Mouse (Mus musculus): Measurements from ENCODE around the gene Rmi2.
"Not testable (repeated sequence)": the region's sequence is repeated elsewhere in the genome, so short reads cannot be mapped to it uniquely, and the experiment has no call there.

Gene Rmi2

DNA sequence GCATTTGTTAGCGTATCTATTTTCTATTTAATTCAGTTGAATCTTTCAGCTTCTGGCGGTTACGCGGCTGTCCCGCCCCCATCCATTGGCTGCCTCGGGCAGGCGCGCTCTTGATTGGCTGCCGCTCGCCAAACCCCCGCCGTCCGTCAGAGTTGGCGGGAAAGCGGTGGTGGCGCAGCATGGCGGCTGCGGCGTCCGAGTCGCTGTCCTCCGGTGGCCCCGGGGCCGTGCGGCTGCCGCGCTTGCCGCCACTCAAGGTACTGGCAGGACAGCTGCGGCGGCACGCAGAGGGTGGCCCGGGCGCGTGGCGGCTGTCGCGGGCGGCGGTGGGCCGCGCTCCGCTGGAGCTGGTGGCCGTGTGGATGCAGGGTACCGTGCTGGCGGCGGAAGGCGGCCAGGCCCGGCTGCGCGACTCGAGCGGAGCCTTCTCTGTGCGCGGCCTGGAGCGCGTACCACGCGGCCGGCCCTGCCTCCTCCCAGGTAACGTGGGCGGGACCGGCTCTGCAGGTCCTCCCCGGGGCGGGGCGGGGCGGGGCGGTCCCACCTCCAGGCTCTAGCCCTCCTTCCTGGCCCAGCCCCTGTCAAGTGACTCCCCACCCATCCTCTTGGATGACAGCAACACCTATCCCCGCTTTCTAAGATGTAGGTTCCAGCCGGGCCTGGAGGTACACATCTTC, at the start of gene Rmi2:
Gene Rmi2 (plus strand): TSS at position 149 of the 677 bp plus-strand sequence.
- peak; percentile 85 for DNase-seq

DNA sequence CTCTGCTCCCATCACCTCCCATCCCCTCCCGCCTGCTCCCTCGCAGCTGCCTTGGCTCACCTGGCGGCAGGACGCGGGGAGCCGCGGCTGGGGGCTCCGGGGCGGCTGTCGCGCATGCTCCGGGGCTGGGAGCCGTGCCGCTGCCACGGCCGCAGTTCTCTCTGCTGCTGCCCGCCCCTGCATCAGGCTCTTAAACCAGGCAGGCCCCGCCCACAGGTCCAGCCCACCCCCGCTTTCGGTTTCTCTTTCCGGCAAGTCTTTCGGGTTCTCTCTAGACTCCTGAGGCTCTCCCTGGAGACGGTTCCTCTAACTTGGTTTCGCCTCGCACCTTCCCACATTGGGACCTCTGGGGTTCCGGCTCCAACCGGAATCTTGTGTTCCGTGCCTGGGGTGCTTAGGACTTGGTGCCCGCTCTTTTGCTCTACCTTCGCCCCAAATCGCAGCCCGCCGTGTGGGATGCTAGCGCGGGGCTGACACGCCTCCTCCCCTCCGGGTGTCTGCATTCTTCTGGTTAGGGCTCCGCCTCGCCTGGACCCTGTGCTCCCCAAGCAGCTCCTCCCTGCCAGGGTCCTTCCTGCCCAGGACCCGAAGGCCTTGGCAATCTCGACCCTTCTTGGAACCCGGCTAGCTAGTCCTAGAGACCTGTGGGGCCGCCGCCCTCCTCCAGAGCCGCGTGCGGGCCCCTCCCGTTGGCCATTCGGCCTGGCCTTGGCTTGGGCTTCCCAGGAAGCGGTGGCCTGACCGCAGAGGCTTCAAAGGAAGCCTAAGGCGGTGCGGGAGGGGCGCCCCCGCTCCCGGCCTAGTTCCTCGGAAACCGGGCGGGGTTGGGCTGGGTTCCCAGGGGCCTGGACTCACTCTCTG, 49.3 kb upstream of the Rmi2 start, which contains the start of gene Socs1:
Gene Socs1 (minus strand): TSS at position 166 of the 861 bp plus-strand sequence.
- DNase-seq, result peak; percentile 71

DNA sequence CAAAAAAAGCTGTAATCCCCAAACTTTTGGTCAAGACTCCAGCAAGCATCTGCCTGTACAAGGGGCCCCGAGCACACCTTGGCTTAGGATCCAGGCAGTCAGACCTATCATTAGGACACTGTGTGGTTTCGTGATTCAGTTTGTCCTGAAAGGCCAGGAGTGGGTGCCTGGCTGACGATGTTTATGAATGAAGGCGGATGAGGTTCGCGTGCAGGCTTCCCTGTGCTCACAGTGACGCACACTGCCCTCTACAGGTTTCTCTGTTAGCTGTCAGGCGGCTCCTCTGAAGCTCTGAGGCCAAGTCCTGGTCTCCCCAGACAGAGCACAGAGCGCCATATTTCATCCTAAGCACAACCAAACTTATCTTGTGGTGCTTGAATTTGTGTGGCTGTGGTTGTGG, 48.6 kb upstream of the Rmi2 start:
- DNase-seq, result peak; percentile 83

DNA sequence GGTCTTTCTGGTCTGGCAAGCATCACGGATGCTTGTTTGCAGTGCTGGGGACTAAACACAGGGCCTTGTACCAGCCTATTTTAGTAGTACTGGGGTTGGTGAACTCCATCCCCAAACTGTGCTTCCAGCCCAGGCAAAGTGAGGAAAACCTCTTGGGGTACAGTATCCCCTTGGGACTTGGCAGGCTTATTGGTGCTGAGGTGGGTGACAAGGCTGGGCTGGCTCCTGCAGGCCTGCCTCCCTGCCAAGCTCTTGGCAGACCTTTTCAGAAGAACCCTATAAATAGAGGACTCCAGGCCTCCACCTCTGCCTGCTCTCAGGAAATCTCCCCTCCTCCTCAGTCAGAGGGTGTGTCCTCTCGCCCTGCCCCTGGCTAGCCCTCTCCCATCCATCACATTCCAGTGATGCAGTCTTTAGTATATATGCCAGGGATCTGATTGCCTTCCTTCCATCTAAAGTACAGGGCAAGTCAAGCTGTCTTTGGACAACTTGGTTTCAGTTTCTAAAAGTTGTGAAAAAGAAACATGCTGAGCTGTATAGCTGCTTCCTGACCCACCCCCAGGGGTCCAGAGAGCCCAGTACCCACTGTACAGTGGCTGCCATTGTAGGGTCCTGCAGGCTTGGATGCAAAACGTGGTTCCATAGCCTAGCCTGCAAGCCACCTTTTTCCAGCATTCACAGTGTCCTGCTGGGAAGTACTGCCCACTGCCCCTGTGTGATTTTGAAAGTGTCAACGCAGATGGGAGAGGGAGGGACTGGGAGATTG, 47.9 kb upstream of the Rmi2 start:
- no peak for DNase-seq

DNA sequence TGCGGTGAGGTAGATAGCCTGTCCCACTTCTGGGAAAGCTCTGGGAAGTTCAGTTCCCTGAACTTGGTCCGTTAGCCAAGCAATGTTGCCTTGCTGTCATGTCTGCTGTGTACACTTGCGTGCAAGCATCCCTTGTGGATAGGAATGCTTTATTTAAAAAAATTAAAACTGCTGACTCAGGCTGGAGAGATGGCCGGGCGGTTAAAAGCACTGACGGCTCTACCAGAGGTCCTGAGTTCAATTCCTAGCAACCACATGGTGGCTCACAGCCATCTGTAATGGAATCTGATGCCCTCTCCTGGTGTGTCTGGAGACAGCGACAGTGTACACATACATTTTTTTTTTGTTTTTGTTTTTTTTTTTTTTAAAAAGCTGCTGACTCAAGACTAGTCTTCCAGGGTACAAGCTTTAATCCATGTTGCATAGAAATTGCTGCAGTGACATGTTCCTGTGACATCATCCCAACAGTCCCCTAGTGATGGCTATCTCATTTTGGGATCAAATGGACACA, 47.3 kb upstream of the Rmi2 start:
- no peak for DNase-seq

DNA sequence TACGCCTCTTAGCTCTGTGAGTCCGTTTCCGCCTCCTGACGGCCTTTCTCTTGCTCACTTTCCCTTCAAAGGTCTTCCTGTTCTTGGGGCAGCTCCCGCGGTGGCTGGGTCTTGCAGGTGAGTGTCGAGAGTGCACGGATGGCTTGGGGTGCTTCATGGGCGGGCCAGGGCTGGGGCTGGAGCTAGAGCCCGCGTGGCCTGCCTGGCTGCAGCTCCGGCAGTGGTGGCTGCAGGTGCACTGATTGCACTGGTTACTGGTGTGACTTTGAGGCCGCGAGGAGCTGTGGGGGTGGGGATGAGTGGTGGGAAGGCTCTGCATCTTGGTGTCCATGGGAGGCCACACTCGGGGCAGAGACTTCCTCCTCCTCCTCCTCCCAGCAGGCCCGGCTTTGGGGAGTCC, 46.6 kb upstream of the Rmi2 start, which contains the start of gene Tnp2:
Gene Tnp2 (minus strand): TSS at position 390 of the 400 bp plus-strand sequence.
- DNase-seq, result no peak

DNA sequence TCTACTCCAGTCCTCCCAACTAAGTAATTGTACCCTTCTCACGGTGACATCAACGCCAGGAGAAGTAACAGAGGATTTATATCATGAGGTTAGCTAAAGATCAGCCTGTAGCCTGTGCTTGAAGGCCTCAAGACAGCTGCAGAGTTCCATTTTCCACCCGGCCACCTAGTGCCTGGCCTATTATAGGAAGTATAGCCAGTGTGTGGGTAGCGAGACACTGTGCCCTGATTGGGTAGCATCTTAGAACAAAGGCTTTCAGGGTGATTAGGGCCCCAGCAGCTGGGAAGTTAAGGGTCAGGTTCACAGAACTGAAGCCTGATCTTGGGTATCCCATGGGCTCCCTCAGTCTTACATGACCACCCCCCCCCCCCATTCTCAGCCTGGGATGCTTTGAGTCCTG, 46.0 kb upstream of the Rmi2 start:
- DNase-seq, result no peak

DNA sequence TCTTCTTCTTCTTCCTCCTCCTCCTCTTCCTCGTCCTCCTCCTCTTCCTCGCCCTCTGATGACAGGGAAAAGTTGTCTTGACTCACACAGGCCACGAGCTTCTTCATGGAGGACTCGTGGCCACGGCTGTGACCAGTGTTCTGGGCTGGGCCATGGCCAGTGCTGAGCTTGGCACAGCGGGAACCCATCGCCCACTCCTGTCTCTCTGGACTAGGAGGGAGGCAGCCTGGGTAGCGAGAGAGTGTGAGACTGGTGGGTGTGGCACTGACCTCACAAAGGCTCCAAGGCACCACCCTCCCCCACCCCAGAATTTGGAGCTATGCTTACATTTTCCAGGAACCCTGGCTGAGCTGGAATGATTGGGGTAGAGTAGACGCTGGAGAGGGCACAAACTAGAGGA, 44.2 kb upstream of the Rmi2 start, which contains the start of gene Prm3:
Gene Prm3 (minus strand): TSS at position 213 of the 400 bp plus-strand sequence.
- no peak for DNase-seq

DNA sequence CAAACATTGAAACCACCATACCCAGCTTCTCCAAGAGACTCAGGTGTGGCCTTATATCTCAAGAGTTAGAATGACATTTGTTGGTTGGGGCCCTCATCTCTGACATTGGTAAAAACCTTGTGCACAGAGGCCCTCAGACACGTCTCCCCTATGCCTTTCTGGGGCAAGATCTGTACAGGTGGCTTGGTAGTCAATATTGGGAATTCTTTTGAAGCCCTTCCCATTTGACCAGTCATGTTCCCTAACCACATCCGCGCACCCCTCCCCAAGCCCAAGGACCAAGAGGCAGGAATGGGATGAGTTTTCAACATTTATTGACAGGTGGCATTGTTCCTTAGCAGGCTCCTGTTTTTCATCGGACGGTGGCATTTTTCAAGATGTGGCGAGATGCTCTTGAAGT, 38.8 kb upstream of the Rmi2 start, which contains the start of gene Prm2:
Gene Prm2 (minus strand): TSS at position 101 of the 400 bp plus-strand sequence.
- no peak for DNase-seq

DNA sequence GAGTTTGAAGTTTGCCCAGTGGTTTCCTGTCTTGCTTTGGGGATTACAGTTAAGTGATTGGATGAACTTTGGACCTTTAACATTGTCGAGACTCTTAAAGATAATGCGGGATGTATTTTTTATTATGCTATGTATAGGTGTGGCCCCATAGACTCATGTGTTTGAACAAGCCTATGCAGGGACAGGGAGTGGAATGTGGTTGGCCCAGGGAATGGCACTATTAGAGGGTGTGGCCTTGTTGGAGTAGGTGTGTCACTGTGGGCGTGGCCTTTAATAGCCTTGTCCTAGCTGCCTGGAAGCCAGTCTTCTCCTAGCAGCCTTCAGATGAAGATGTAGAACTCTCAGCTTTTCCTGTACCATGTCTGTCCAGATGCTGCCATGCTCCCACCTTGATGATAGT, 32.4 kb upstream of the Rmi2 start:
- DNase-seq, result not testable (repeated sequence)

DNA sequence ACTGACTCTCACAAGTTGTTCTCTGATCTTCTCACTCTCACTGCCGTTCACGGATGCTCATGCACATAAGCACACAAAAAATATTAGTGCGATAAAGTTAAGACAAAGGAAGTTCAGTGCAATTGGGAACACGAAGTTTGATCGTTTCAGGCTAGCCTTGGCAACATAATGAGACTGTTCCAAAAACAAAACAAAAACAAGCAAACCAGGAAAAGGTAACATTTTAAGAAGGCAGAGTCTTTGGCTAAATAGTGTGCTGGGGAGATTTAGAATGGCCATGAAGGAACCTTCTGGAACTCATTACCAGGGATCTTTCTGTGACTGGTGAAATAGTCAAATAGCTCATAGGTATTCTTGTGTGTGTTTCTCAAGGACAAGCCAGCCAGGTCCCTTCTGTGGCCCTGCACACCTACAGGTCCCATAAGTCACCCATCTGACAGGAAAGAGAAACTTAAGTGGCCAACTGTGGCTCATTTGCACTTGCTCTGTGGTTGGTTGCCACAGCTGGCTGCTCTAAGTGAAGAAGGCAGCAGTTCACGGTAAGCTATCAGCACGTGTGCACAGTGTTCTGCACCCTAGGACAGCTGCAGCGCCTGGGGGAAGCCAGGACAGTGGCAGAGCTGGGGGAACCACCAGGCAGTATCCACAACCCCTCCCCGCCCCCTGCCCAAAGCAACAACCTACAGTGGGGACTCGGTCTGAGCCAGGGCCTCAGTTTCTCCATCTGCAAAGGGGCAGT, 28.9 kb upstream of the Rmi2 start, which contains the start of gene Prm1:
Gene Prm1 (minus strand): TSS at position 51 of the 739 bp plus-strand sequence.
- no peak for DNase-seq

DNA sequence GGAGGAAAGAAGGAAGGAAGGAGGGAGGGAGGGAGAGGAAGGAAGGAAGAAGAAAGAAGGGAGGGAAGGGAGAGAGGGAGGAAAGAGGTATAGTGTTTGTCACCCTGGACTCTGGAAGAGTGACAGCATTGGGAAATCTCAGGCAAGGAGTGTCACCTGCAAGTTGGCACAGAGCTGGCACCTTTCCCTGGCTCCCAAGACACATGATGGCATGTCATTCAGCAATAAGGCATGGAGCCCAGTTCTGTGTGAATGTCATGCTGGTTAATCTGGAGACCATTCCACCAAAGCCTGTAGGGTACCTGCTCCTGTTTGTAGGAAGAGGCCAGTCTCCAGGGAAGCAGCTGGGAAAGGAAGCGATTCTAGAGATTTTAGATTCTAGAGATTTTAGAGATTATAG, 24.5 kb upstream of the Rmi2 start:
- DNase-seq, result no peak

DNA sequence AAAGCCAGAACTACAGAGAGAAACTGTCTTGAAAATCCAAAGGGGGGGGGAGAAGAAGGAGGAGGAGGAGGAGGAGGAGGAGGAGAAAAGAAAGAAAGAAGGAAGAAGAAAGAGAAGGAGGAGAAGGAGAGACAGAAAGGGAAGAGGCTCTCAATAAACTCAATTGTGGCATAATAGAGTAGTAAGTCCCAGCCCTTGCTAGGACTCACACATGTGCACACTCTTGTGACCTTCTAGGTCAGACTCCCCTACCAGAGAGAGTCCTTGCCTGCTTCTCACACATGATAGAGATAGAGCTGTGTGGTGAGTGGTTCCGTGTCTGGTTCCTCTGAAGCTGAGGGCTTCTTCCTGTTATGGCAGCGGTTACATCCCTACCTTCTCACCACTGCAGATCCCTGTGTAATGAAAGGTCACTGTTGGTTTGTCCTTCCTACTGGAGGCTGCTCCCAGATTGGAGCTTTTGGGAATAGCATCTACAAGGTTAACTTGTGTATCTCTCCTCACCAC, 21.9 kb upstream of the Rmi2 start, which contains the start of gene Gm11172:
Gene Gm11172 (plus strand): TSS at position 51 of the 507 bp plus-strand sequence.
- DNase-seq, result no peak

DNA sequence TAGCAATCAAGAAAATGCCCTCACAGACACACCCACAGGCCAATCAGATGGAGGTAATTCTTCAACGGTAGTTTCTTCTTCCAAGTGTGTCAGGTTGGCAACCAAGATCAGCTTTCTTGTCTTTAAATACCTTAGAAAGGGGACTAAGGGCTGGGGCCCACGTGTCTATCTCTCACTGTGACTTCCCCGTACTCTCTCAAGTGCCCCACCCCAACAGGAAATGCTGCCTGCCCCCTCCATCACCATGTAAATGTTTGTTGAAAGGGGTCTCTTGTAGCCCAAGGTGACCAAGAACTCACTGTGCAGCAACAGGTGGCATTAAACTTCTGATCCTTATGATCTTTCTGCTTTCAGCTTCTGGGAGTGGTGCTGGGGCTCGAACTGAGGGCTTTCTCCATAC, 21.1 kb upstream of the Rmi2 start:
- DNase-seq, result no peak

DNA sequence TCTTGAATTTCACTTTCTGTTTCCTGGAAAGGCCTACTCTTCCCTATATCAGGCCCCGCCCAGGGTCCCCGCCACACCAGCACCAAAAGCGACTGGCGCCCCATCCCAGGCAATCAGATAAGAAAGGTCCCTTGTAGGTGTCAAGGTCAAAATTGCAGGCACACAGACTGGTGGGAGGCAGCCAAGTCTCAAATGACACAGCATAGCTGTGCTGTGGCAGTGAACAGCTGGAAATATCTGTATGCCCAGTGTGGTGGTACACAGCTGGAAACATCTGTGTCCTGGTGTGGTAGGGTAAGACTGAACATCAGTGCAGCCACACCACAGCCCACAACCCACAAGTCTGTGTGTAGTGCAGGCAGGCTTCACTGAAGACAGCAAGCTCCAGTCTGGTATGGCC, 20.0 kb upstream of the Rmi2 start:
- DNase-seq, result no peak

DNA sequence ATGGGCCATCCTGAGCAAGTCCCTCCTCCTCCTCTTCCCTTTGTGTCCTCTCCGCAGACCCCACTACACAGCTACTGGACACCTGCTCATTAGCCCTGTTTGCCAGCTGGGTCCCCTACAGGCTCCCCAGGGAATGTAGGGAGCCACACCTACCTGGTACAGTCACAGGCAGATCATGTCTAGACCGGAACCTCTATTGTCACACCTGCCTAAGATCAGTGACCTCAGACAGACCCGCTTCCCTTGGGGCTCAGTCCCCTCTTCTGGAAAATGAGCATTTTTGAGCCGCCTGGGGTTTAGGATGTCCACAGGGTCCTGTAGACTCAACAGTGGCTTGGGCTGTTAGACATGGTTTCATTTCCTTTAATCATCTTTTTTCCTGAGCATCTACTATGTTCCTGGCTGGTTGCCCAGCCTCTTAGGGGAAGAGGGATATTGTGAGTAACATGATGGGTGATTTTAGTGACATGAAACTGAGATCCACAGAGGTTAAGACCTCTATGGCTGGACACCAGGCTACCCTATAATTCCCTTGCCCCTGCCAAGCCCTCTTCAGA, 16.2 kb upstream of the Rmi2 start:
- DNase-seq, result no peak

DNA sequence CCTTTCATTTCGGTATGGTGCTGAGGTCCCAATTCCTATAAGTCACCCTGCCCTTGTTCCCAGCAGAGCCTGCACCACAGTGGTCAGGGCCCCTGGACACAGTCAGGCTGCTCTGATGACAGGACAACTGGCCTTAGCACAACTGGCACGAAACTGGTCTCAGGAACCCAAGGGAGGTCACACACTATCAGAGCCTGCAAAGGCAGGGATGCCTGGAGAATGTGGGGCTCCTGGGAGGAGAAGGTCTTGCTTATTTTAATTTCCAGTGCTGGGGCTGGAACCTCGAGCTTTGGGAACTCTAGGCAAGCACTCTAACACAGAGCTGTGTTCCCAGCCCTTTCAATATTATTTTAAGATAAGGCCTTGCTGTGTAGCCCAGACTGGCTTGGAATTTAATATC, 14.9 kb upstream of the Rmi2 start:
- no peak for DNase-seq

DNA sequence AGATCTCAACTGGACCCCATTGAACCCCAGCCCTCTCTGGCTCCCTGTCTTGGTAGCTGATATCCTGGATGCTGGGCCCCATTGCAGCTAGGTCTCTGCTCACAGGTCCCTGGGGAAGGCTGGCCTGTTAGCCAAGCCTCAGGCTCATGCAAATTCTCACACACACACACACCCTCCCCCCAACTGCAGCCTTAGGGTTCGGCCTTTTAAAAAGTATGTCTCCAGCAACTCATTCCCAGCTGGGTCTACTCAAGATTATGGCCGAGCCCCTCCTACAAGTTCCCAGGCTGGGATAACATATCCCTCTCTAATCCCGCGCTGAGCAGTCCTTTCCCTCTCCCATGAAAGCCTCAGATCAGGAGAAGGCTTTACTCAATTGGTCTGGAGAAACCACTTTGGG, 13.5 kb upstream of the Rmi2 start:
- DNase-seq, result no peak

DNA sequence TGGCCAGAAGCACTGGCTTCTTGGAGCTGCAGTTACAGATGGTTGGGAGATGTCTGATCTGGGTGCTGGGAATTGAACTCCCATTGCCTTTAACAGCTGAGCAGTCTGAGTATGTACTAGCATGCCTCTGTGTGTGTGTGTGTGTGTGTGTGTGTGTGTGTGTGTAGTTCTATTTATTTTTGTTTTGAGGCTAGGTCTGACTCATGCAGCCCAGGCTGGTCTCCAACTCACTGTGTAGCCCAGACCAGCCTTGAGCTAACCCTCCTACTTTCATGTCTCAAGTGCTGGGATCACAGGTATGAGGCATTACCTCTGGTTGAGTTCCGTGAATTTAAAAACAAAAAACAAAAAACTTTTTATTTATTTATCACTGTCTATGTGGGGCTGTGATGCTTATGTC, 10.3 kb upstream of the Rmi2 start:
- no peak for DNase-seq

DNA sequence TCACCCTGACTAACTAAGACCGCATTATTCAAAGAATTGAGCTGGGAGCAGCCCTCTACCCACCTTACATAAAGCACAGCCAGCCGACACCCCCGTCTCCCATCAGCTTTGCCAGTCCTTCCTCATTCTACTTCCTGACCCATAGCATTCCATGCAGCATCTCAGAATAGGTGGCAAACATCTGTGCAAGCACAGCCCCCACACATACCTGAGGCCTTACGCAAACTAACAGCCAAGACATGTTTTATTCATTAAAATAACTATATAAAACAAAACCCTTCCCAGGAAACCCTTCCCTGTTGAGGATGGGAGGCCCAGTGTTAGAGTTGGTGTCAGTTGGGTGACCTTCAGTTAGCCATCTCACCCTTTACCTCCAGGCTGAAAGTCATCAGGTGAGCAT, 9.0 kb upstream of the Rmi2 start:
- DNase-seq, result no peak

DNA sequence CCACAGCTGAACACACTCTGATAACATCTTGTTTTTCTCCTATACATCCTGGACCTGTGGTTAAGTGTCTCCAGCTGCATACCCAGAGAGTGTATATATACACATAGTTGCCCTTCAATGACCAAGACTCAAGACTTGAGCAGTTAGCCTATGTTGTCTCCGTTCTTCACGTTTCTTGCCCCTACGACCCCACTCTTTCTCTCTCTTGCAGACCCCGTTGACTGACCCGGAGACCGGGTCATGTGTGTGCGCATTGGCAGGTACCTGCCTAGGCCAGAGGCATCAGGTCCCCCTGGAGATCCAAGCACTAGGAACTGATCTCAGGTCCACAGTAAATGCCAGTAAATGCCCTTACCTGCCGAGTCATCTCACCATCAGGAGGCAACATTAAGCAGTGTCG, 7.6 kb upstream of the Rmi2 start:
- no peak for DNase-seq
